Mouse (Mus musculus) kidney, adult 2 months (tissue): Measurements from ENCODE around the gene Gabrr3.

Source experiments
- CTCF ChIP-seq: fragments of 200-500 bp; conservative IDR thresholded peaks from 2 replicates; pipeline ENCODE4 v1.5.1; 2011; ENCODE audit warnings: low read depth, mild to moderate bottlenecking, control low read depth, low read length, moderate library complexity, mixed read lengths; ENCODE audit not compliant: insufficient read depth, insufficient read length
- POLR2A ChIP-seq: fragments of 200-500 bp; IDR thresholded peaks from one replicate; pipeline ENCODE4 v1.6.1; 2011; ENCODE audit warnings: low read depth, low read length, control low read depth

DNA sequence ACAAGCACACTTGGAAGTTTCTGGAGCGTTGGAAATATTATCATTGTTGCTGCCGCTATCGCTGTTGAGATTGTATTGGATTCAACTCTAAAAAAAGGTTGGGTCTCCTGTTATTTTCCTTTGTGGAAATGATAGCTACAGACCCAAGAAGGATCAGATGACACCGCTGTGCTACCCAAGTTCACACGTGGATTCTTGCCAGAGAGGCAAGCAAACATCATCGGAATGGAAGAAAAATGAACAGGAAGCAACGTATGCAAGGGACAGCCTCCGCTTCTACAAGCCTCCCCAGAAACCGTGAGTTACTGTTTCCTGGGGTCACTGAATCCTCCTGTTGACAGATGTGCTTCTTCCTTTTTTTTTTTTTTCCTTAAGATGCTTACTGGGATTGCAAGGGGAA, 2.3 kb upstream of the Gabrr3 start:
- TF ChIP-seq POLR2A (no peak), CTCF (no peak)
